Comparison of ENCODE assay signal across 8 mouse cellular contexts in the genomic region with DNA sequence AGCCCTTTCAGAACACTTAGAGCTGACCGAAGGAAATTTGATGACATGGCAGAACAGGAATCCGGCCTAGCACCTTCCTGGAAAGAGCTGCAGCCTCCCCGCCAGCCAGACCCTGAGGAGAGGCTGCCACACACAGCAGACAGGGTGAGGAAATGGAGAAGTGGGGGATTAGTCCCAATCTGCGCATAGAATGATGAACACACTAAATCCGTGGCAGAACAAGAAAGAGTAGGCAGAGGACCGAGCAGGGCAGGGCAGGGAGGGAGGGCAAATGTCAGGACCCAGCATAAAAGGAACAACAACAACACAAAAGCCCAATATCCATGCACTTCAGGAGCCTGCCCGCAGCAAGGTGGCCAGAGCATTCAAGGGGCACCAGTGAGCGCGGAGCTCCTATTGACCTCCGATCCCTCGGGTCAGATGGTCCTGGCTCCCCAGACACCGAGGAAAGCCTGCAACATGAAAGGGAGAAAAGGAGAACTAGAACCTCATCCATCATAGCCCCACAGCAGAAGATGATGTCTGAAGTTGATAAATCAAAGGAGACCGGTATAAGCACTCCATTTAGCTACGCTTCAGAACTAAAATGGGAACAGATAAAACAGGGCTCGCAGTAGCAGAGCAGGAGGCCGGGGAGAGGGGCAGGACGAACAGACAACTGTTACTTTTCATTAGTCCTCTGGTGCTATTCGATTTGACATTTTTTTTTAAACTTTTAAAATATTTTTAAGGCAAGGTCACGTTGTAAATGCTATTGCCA.
DNase-seq lines count a peak whose midpoint lies in the region; ATAC-seq lines count a peak whose summit lies in the region.

No protein-coding gene starts in this region.

- H3K4me1 ChIP-seq in heart, embryonic 10.5 days: peaks cover 41% of the 10 kb centered on the region
- H3K4me1 ChIP-seq in hindbrain, embryonic 12.5 days: peaks cover 22% of the 10 kb centered on the region

- 0 out of 2 replicates have a peak, but pooled peaks cover 3% of the 10 kb centered on the region for H3K36me3 ChIP-seq in heart, embryonic 10.5 days
- no peaks in the 10 kb centered on the region for H3K36me3 ChIP-seq in hindbrain, embryonic 12.5 days

- 21% methylated on average over 19 of the region's 19 CpGs for WGBS in heart, embryonic 10.5 days
- WGBS in hindbrain, embryonic 12.5 days: 12% methylated on average over 19 of the region's 19 CpGs

- no peak overlapping the region for H3K9ac ChIP-seq in hindbrain, embryonic 12.5 days

- DNase-seq in heart, embryonic 10.5 days (ENCODE audit: low spot score): no peak
- no peak for DNase-seq in heart, postnatal 36 days
- peak; percentile 52 for DNase-seq in adrenal gland, adult 2 months
- DNase-seq in lung, postnatal 14 days: peak; percentile 24
- DNase-seq in layer of hippocampus, postnatal 14 days (ENCODE audit: low spot score in 2 of 2): no peak
- no peak for DNase-seq in ovary, postnatal 10 days (ENCODE audit: low spot score)
- DNase-seq in right cerebral cortex, postnatal 14 days: no peak

- intact Hi-C loops in heart, postnatal 36 days (cut with DNase I): no loop called here

- H3K9me3 ChIP-seq in heart, embryonic 10.5 days: no peaks in the 10 kb centered on the region
- H3K9me3 ChIP-seq in hindbrain, embryonic 12.5 days (replicated peaks): peaks cover 6% of the 10 kb centered on the region; the same call in 1 of the 2 replicates

- no peaks in the 10 kb centered on the region for H3K27me3 ChIP-seq in heart, embryonic 10.5 days (ENCODE audit: insufficient read depth, poor library complexity, severe bottlenecking)
- peaks cover 19% of the 10 kb centered on the region for H3K27me3 ChIP-seq in hindbrain, embryonic 12.5 days

- ATAC-seq in hindbrain, embryonic 12.5 days (ENCODE audit: low FRiP score): no peak

- H3K4me2 ChIP-seq in hindbrain, embryonic 12.5 days (replicated peaks): 0 out of 2 replicates have a peak overlapping the region, but pooled peaks have one; percentile 15

- H3K27ac ChIP-seq in heart, embryonic 10.5 days: peak overlapping the region; percentile 67
- H3K27ac ChIP-seq in hindbrain, embryonic 12.5 days: no peak overlapping the region; the same call in 1 of the 2 replicates

- H3K4me3 ChIP-seq in heart, embryonic 10.5 days: peak overlapping the region; percentile 31
- no peak overlapping the region for H3K4me3 ChIP-seq in hindbrain, embryonic 12.5 days

Comparison
In these comparisons a context has a peak if more than half of its experiments do, and no peak if none do; other contexts are left out.
1. DNase-seq: peak in adrenal gland, adult 2 months (single experiment) and lung, postnatal 14 days (single experiment); none in heart, embryonic 10.5 days (single experiment), heart, postnatal 36 days (0 of 2), layer of hippocampus, postnatal 14 days (0 of 2), ovary, postnatal 10 days (single experiment) and right cerebral cortex, postnatal 14 days (single experiment).